Mouse (Mus musculus): Measurements from ENCODE around the gene Cdk12. TPM values are rescaled to one million over a fixed set of nuclear protein-coding genes. Genes with fewer than 3 reads are reported as not detected.

The Cdk12 gene
- total and polyA plus RNA-seq, 3 experiments = 27.8 to 44.1 (median 29.6) TPM

- H3K36me3 ChIP-seq (replicated peaks in 1 of 2; ENCODE audit: control insufficient read depth in 1 of 2, insufficient read depth in 1 of 2, low read length in 1 of 2) = no peaks in the 10 kb centered on the region
- in situ Hi-C loops (cut with MboI; ENCODE audit: low pct_ligation_motif_present, low pct_unique_long_range_greater_than_20kb, low sequenced_read_pairs) = no loop called here
- H3K9me3 ChIP-seq (replicated peaks; ENCODE audit: low read length) = no peaks in the 10 kb centered on the region
- no peak overlapping the region for H3K4me3 ChIP-seq (replicated peaks in 1 of 3; ENCODE audit: low read depth in 2 of 3, low read length in 2 of 3, poor library complexity in 1 of 3)
- dilution Hi-C loops (cut with MboI; ENCODE audit: extremely low pct_ligation_motif_present, extremely low pct_unique_long_range_greater_than_20kb, low sequenced_read_pairs) = no loop called here
- no peak overlapping the region for H3K4me2 ChIP-seq (ENCODE audit: insufficient read depth, low read depth, poor library complexity, severe bottlenecking)
- no peaks in the 10 kb centered on the region; a peak in 1 of 4 replicates for H3K4me1 ChIP-seq (ENCODE audit: control insufficient read depth in 1 of 2, insufficient read depth in 2 of 2)
- peaks cover 97% of the 10 kb centered on the region for H3K27me3 ChIP-seq (replicated peaks)
- H3K9ac ChIP-seq (ENCODE audit: insufficient read depth, low read depth) = no peak overlapping the region
- TF ChIP-seq GABPA (IDR thresholded peaks at IDR 0.05; ENCODE audit: insufficient replicate concordance, low read depth, low read length) (no peak), UBTF (IDR thresholded peaks at IDR 0.05; ENCODE audit: low read depth, low read length) (no peak), CHD1 (IDR thresholded peaks at IDR 0.05; ENCODE audit: low read depth, low read length) (no peak), TBP (conservative IDR thresholded peaks at IDR 0.05; ENCODE audit: low read depth, low read length) (no peak), CHD2 (IDR thresholded peaks at IDR 0.05; ENCODE audit: low read length) (no peak)
- H3K79me2 ChIP-seq (replicated peaks; ENCODE audit: control insufficient read depth, extremely low read depth, insufficient read depth, poor library complexity, severe bottlenecking) = no peaks in the 10 kb centered on the region
- no peak overlapping the region for H3K27ac ChIP-seq (ENCODE audit: insufficient read depth, low read depth)
- no peak for DNase-seq (ENCODE audit: extremely low read depth)
Observed at GRCm38 (mm10) chr11:98319120-98319519, 116.3 kb downstream of the Cdk12 start.

- H3K27ac ChIP-seq (ENCODE audit: insufficient read depth, low read depth) = no peak overlapping the region
- H3K4me1 ChIP-seq (ENCODE audit: control insufficient read depth in 1 of 2, insufficient read depth in 2 of 2) = no peaks in the 10 kb centered on the region
- in situ Hi-C loops (cut with MboI; ENCODE audit: low pct_ligation_motif_present, low pct_unique_long_range_greater_than_20kb, low sequenced_read_pairs) = no loop called here
- H3K79me2 ChIP-seq (replicated peaks; ENCODE audit: control insufficient read depth, extremely low read depth, insufficient read depth, poor library complexity, severe bottlenecking) = no peaks in the 10 kb centered on the region
- peaks cover 97% of the 10 kb centered on the region for H3K27me3 ChIP-seq (replicated peaks)
- no peaks in the 10 kb centered on the region for H3K36me3 ChIP-seq (replicated peaks in 1 of 2; ENCODE audit: control insufficient read depth in 1 of 2, insufficient read depth in 1 of 2, low read length in 1 of 2)
- dilution Hi-C loops (cut with MboI; ENCODE audit: extremely low pct_ligation_motif_present, extremely low pct_unique_long_range_greater_than_20kb, low sequenced_read_pairs) = no loop called here
- TF ChIP-seq MAX (IDR thresholded peaks at IDR 0.05; ENCODE audit: low read length) = no peak
- TF ChIP-seq SIN3A (IDR thresholded peaks at IDR 0.05; ENCODE audit: low read length) = no peak
- no peak for TF ChIP-seq RCOR1 (conservative IDR thresholded peaks at IDR 0.05; ENCODE audit: low read depth, low read length)
- no peak for TF ChIP-seq IRF4 (IDR thresholded peaks at IDR 0.05; ENCODE audit: low read depth, low read length)
- no peak for TF ChIP-seq MAFK (IDR thresholded peaks at IDR 0.05; ENCODE audit: insufficient replicate concordance, low read length)
- no peak for TF ChIP-seq MXI1 (IDR thresholded peaks at IDR 0.05; ENCODE audit: low read depth, low read length)
- no peak for TF ChIP-seq MYC (IDR thresholded peaks at IDR 0.05; ENCODE audit: low read depth, low read length)
- TF ChIP-seq ZNF384 (IDR thresholded peaks at IDR 0.05; ENCODE audit: low read depth, low read length) = no peak
- TF ChIP-seq ELF1 (IDR thresholded peaks at IDR 0.05; ENCODE audit: low read depth, low read length) = no peak
- no peak for TF ChIP-seq CTCF (conservative IDR thresholded peaks at IDR 0.05 in 1 of 2, IDR thresholded peaks at IDR 0.05 in 1 of 2; ENCODE audit: low read depth in 2 of 2, low read length in 2 of 2)
- TF ChIP-seq NRF1 (IDR thresholded peaks at IDR 0.05; ENCODE audit: low read depth, low read length) = no peak
- no peak for TF ChIP-seq USF1 (IDR thresholded peaks at IDR 0.05; ENCODE audit: low read depth, low read length)
- no peak overlapping the region for H3K4me2 ChIP-seq (ENCODE audit: insufficient read depth, low read depth, poor library complexity, severe bottlenecking)
- H3K9me3 ChIP-seq (replicated peaks; ENCODE audit: low read length) = no peaks in the 10 kb centered on the region
- no peak for DNase-seq (ENCODE audit: extremely low read depth)
- H3K4me3 ChIP-seq (replicated peaks in 1 of 3; ENCODE audit: low read depth in 2 of 3, low read length in 2 of 3, poor library complexity in 1 of 3) = no peak overlapping the region
- H3K9ac ChIP-seq (ENCODE audit: insufficient read depth, low read depth) = no peak overlapping the region
Observed at GRCm38 (mm10) chr11:98319544-98319943, 116.7 kb downstream of the Cdk12 start.
